Mouse (Mus musculus) gastrocnemius, postnatal 4 days (tissue): ENCODE results near the gene D430041D05Rik. TPM values are rescaled to one million over a fixed set of nuclear protein-coding genes. Genes with fewer than 3 reads are reported as not detected.

Source experiments
- DNase-seq, 2 experiments: peaks; one replicate each; pipeline ENCODE4 v3.0.0; 2021 to 2022; ENCODE audit warnings: low spot score in 2 of 2, mixed read lengths in 2 of 2
- total RNA-seq, 2 experiments: library from RNA; stranded (reverse); gene quantifications; 2 replicates each; pipeline ENCODE4 v1.2.3; 2021

D430041D05Rik gene
- total RNA-seq, 2 experiments from 2014 or later: 2.5 to 2.8 TPM

DNA sequence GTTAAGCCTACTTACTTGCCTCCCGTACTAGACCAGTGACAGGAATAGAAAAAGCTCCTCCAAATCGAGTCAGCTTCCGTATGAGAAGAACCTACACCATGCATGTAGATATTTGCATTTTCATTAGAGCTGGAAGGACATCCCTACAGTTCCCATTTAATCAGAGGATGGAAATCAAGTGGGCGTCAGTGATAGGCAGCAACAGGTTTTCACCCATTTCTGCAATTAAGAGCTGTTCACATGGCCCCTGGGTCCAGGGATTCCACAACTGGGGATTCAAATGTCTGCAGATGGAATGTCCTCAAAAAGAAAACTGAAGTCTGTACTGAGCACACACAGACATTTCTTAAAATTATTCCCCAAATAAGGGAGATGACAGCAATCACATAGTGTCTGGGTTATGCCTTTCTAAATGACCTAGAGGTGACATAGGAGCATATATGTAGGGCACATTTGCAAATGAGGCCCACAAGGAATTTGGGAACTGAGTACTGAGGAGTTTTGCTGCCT is 246.8 kb downstream of the D430041D05Rik start:
- DNase-seq: no peak

- DNase-seq: no peak
These were observed 247.4 kb downstream of the D430041D05Rik start for GRCm38 (mm10) chr2:104163418-104163817.

- no peak for DNase-seq
These were observed 253.0 kb downstream of the D430041D05Rik start for GRCm38 (mm10) chr2:104157831-104158230.

DNA sequence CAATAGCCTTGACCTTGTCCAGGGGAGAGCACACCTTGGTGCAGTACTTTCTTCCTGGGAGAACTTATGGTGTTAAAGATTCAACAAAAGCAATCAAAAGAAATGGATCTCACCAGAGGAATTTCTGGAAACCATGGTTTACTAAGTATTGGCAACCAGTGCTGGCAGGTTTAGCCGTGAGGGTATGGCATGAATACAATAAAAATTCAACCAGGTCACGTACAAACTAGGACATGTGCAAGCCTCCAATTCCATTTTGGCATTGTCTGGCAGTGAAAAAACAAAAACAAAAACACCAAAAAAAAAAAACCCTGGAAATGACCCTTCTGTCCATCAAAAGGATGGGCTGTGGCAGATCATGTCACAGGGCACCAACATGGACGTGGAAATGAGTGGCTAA is 256.9 kb downstream of the D430041D05Rik start:
- no peak for DNase-seq

- DNase-seq: no peak
These were observed 257.5 kb downstream of the D430041D05Rik start for GRCm38 (mm10) chr2:104153345-104153744.

DNA sequence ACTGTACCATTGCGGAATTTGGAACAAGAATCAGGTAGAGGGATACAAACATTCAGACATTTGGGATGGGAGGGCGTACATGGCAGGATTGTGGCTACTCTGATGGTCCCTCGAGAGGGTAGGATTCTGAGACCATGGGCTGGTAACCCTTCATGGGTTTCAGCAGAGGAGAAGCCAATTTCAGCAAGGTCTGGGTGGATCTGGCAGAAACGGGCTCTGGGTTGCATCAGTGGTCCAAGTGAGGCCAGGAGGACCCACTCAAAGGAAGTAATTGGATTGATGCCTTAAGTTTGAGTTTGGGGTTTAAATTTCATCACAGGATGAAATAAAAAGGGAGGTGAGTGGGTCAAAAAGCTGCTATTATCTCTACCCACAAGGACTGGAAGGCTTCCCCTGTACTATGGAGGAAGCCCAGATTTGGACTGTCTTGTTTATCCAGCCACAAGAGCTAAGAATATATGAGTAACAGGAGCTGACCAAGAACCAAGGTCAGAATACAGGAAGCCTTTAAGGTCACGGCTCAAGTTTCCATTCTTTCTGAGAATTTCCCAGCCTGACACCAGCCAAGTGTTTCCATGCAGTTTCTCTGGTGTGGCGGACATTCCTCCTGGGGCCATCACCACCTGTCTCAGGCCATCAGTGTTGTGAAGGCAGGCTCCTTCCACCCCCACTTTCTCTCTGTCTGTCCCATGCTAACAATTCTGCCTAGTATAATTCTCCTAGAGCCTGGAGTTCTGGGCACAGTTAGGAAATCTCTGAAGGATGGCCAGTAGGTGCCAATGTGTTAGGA is 260.0 kb downstream of the D430041D05Rik start:
- DNase-seq: no peak

DNA sequence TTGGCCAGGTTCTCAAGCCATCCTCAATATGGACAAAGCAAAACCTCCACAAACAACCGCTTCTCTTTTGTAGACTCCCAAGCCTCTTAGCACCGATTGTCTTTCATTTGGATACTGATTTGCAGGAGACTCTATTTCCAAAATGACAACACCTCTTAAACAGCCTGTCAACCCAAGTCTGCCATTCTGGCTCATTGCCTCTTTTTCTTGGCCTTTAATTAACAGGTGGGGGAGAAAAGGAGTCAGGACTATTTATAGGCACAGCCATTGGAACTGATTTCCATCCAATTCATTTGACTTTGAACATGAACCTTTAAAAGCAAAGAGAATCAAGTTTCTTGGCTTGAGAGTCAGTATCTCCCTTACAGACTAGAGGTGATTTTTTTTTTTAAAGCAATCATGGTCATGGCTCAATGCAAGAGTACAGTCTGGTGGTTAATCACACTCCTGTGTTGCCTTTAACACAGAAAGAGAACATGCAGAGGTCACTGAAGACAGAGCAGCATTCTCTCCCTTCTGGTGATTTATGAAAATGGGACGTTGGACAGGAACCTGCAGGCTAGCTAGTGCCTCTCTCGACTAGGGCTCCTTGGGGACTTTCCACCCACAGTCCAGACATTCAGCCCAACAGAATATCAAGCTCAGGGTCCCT is 262.8 kb downstream of the D430041D05Rik start:
- no peak for DNase-seq

- DNase-seq: no peak
These were observed 264.8 kb downstream of the D430041D05Rik start for GRCm38 (mm10) chr2:104145983-104146382.

- no peak for DNase-seq
These were observed 266.8 kb downstream of the D430041D05Rik start for GRCm38 (mm10) chr2:104144004-104144403.

DNA sequence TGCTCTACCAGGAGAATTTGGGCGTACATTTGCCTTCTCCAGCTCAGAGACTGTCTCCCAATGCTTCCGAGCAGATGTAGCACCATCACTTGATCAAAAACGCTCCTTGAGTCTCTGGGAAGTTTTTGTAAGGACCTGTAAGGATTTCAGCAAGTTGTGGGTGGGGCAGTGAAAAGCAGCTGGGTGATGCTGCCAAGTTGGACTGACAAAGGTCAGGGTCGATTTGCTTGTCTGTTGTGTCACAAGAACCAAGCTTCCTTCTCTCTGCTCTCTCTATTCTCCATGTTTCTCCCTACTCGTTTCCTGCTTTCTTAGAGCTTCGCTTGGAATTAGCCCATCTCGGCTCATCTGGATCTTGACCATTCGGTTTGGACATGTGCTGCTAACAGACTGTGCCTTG is 268.7 kb downstream of the D430041D05Rik start:
- DNase-seq: no peak

GRCm38 (mm10) chr2:104135920-104136319 is 274.9 kb downstream of the D430041D05Rik start:
- DNase-seq: no peak

- peak in 1 of 2 experiments; percentile 55 for DNase-seq
These were observed 276.4 kb downstream of the D430041D05Rik start for GRCm38 (mm10) chr2:104134150-104135056.

GRCm38 (mm10) chr2:104133042-104133810 is 277.6 kb downstream of the D430041D05Rik start:
- DNase-seq: no peak

- DNase-seq: no peak
These were observed 278.4 kb downstream of the D430041D05Rik start for GRCm38 (mm10) chr2:104132266-104132859.

DNA sequence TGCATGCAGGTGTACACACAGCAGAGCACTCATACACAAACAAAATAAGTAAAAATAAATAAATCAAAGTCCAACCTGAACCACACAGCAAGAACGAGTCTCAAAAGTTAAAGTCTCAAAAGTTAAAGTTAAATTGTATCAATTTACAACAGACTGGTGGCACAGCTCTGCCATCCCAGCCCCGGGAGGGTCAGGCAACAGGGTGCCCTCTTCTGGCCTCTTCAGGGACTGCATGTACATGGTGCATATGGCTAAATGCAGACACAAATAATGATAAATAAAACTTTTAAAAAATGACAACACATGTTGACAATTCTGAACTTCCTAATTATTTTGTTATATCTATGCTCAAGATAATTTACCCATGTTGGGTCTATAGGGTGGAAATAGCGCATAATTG is 279.8 kb downstream of the D430041D05Rik start:
- peak in 1 of 2 experiments; percentile 41 for DNase-seq

- no peak for DNase-seq
These were observed 280.6 kb downstream of the D430041D05Rik start for GRCm38 (mm10) chr2:104130165-104130564.

- no peak for DNase-seq
These were observed 281.8 kb downstream of the D430041D05Rik start for GRCm38 (mm10) chr2:104128803-104129531.

DNA sequence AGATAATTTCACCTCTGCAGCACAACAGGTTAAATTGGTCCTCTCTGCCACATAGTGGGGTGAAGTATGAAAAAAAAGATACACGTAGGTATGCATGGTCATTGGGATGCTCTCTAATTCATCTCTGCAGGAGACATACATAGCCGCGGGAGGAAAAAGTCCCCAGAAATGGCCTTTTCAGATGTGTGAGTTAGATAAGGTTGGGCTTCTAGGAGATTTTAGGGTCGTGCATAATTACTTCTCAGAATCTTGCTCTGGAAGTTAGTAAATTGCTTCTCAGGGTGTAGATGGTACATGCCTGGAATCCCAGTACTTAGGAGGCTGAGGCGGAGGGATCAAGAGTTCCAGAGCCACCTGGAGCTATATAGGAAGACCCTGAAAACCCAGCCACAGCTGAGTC is 286.7 kb downstream of the D430041D05Rik start:
- no peak for DNase-seq

GRCm38 (mm10) chr2:104123540-104123939 is 287.3 kb downstream of the D430041D05Rik start:
- no peak for DNase-seq
